17 mouse cellular contexts compared by ENCODE assay signal in the genomic region with DNA sequence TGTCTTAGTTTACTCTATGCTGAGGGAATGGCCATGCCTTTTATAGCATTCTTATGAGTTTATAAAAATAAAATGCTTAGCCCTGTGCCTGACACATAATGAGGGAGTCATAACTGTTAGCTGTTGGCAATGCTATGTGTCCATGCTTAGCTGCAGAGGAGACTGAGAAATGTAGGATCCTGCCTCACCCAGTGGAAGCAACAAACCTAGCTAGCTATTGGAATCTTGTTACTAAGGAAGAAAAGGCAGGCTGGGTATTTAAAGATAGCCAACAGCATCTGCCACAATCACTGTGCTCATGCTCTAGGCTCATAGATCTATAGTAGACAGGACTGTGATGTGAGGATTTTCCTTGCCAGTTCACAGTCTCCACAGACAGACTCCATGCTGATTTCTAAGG.
"Had no signal": no experiment of that assay in that cellular context is flagged by ENCODE, and none has a peak within 500 bp of the region (broad histone marks: within the 10 kb centered on the region; RNA-seq: fewer than 3 reads in every experiment).

No protein-coding gene starts in this region.

- H3K4me1 ChIP-seq: midbrain, embryonic 10.5 days; midbrain, embryonic 12.5 days; neural tube, embryonic 15.5 days; stomach, embryonic 15.5 days had no signal

- H3K9ac ChIP-seq: lung, embryonic 14.5 days; midbrain, embryonic 12.5 days; neural tube, embryonic 13.5 days; neural tube, embryonic 15.5 days; stomach, embryonic 15.5 days had no signal

- H3K27ac ChIP-seq: midbrain, embryonic 10.5 days; midbrain, embryonic 12.5 days; neural tube, embryonic 13.5 days; neural tube, embryonic 15.5 days; stomach, embryonic 15.5 days; stomach, postnatal 0 days had no signal

- H3K4me2 ChIP-seq: lung, embryonic 14.5 days; midbrain, embryonic 12.5 days; neural tube, embryonic 13.5 days; neural tube, embryonic 15.5 days; stomach, embryonic 15.5 days had no signal

- ATAC-seq: midbrain, embryonic 16.5 days had no signal

- H3K36me3 ChIP-seq: midbrain, embryonic 10.5 days; midbrain, embryonic 12.5 days; neural tube, embryonic 13.5 days; neural tube, embryonic 15.5 days; stomach, embryonic 15.5 days had no signal

- DNase-seq: lung, adult 18-20 months; lung, embryonic 14.5 days; lung, postnatal 10 days; lung, postnatal 4 days; midbrain, embryonic 14.5 days; right cerebral cortex, postnatal 14 days; thymus, adult 18-20 months; thymus, postnatal 14 days; thymus, postnatal 36 days had no signal

- H3K9me3 ChIP-seq: midbrain, embryonic 10.5 days; midbrain, embryonic 12.5 days; neural tube, embryonic 13.5 days; neural tube, embryonic 15.5 days; stomach, embryonic 15.5 days had no signal

- H3K4me3 ChIP-seq: midbrain, embryonic 10.5 days; midbrain, embryonic 12.5 days; myocyte; neural tube, embryonic 13.5 days; neural tube, embryonic 15.5 days; stomach, embryonic 15.5 days had no signal

- H3K27me3 ChIP-seq: midbrain, embryonic 12.5 days; neural tube, embryonic 13.5 days; neural tube, embryonic 15.5 days; stomach, embryonic 15.5 days had no signal
